Mouse (Mus musculus) liver, adult 2 months (tissue): ENCODE measurements at regions not wholly inside any gene's neighbourhood (a gene's known extent, or its start where the extent isn't known, plus 50 kb on each side); places are given as distances from the start of the nearest gene placed in this dataset.

ENCODE experiments used
- CTCF ChIP-seq: fragments of 200-500 bp; IDR thresholded peaks from 2 replicates; pipeline ENCODE4 v1.5.1; 2011; ENCODE audit warnings: low read depth, low read length, control low read depth
- POLR2A ChIP-seq: fragments of 200-500 bp; IDR thresholded peaks from 2 replicates; pipeline ENCODE4 v1.6.1; 2011; ENCODE audit warnings: low read length, control low read depth; ENCODE audit not compliant: insufficient read depth; ENCODE audit errors: extremely low read depth

DNA sequence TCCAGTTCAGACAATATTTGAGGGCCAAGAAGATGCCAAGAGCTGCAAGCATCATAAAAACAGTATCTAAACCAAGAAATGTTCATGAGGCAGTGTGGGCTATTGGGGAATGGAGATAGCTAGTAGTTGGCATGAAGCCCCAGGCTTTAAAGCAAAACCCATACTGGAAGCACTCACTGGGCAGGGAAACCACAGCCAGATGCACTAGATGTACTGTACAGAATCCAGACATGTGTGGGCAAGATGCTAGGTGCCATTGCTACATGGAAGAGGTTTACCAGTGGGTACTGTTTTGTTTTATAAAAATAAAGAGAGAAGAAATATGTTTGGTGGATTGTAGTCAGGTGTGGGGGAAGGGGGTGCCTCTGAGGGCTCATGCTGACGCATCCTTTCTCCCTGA lies 125.6 kb upstream of the Lrig3 start:
- TF ChIP-seq CTCF (no peak), POLR2A (no peak)
